In genomic region chr10:38973016-38973415, GRCm38 (mm10) we compare ENCODE assay signal across 18 mouse cellular contexts. TPM values are rescaled to one million over a fixed set of nuclear protein-coding genes. Genes with fewer than 3 reads are reported as not detected.
A peak's percentile ranks its signal among the peaks of the same experiment; 100 is the strongest.
DNase-seq lines count a peak whose midpoint lies in the region; ATAC-seq and TF ChIP-seq lines count a peak whose summit lies in the region.
"Had no signal": no experiment of that assay in that cellular context is flagged by ENCODE, and none has a peak within 500 bp of the region (broad histone marks: within the 10 kb centered on the region; RNA-seq: fewer than 3 reads in every experiment).

No protein-coding gene starts in this region.

- H3K9ac ChIP-seq in kidney, embryonic 16.5 days (replicated peaks; ENCODE audit: low read length), result no peak overlapping the region
- H3K9ac ChIP-seq in limb, embryonic 11.5 days (ENCODE audit: low read length), result no peak overlapping the region
- H3K9ac ChIP-seq: liver, embryonic 13.5 days; neural tube, embryonic 15.5 days had no signal

- H3K36me3 ChIP-seq in kidney, embryonic 16.5 days (ENCODE audit: insufficient read depth, low read length), result no peaks in the 10 kb centered on the region
- no peaks in the 10 kb centered on the region for H3K36me3 ChIP-seq in limb, embryonic 11.5 days (ENCODE audit: control insufficient read depth, insufficient read depth, low read length)
- H3K36me3 ChIP-seq: liver, embryonic 13.5 days; neural tube, embryonic 15.5 days had no signal

- intact Hi-C loops in gastrocnemius, adult 2 months (cut with DNase I), result no loop called here
- intact Hi-C loops in left cerebral cortex, postnatal 25 days (cut with DNase I), result no loop called here

- peak overlapping the region; percentile 52 for H3K27ac ChIP-seq in gastrocnemius, adult 2 months
- H3K27ac ChIP-seq in kidney, embryonic 16.5 days (ENCODE audit: low read length), result 0 out of 2 replicates have a peak overlapping the region, but pooled peaks have one; percentile 40
- H3K27ac ChIP-seq in limb, embryonic 11.5 days (replicated peaks; ENCODE audit: low read depth, low read length), result peak overlapping the region; percentile 57; the same call in 1 of the 2 replicates
- H3K27ac ChIP-seq: liver, embryonic 13.5 days; neural tube, embryonic 15.5 days had no signal

- 55% methylated on average over 4 of the region's 4 CpGs for WGBS in kidney, embryonic 16.5 days
- WGBS in limb, embryonic 11.5 days, result 13% methylated on average over 4 of the region's 4 CpGs

- ATAC-seq in kidney, embryonic 16.5 days (ENCODE audit: low FRiP score, low TSS enrichment), result no peak
- ATAC-seq in limb, embryonic 11.5 days (ENCODE audit: insufficient number of reproducible peaks, low FRiP score, low TSS enrichment, low read depth), result no peak
- ATAC-seq: forebrain, embryonic 14.5 days had no signal

- H3K4me3 ChIP-seq in gastrocnemius, adult 2 months, result peak overlapping the region; percentile 35
- H3K4me3 ChIP-seq in kidney, embryonic 16.5 days (ENCODE audit: low read length), result no peak overlapping the region
- H3K4me3 ChIP-seq in limb, embryonic 11.5 days (ENCODE audit: low read depth, low read length), result no peak overlapping the region
- H3K4me3 ChIP-seq: liver, embryonic 13.5 days; neural tube, embryonic 15.5 days had no signal

- no peaks in the 10 kb centered on the region for H3K9me3 ChIP-seq in kidney, embryonic 16.5 days (ENCODE audit: low read length)
- no peaks in the 10 kb centered on the region for H3K9me3 ChIP-seq in limb, embryonic 11.5 days (ENCODE audit: control insufficient read depth, low read length)
- H3K9me3 ChIP-seq: liver, embryonic 13.5 days; neural tube, embryonic 15.5 days had no signal

- peaks cover 14% of the 10 kb centered on the region for H3K4me1 ChIP-seq in kidney, embryonic 16.5 days (ENCODE audit: insufficient read depth, low read length)
- no peaks in the 10 kb centered on the region for H3K4me1 ChIP-seq in limb, embryonic 11.5 days (ENCODE audit: control insufficient read depth, insufficient read depth, low read length)
- H3K4me1 ChIP-seq: liver, embryonic 13.5 days; neural tube, embryonic 15.5 days had no signal

- DNase-seq in gastrocnemius, adult 2 months, result no peak
- no peak for DNase-seq in gastrocnemius, postnatal 10 days
- no peak for DNase-seq in kidney, adult 8-10 months
- peak; percentile 82 for DNase-seq in embryo, embryonic 11 days
- DNase-seq in limb, embryonic 11.5 days (ENCODE audit: low spot score), result peak; percentile 65
- DNase-seq in left cerebral cortex, adult 11 months (ENCODE audit: low spot score), result no peak
- no peak for DNase-seq in left cerebral cortex, postnatal 25 days (ENCODE audit: low spot score in 2 of 2)
- DNase-seq: adrenal gland, postnatal 25 days; gastrocnemius, postnatal 36 days; heart, postnatal 36 days; kidney, adult 9 months; liver, embryonic 13.5 days; right cerebral cortex, postnatal 14 days; thymus, postnatal 25 days had no signal

- H3K4me2 ChIP-seq in kidney, embryonic 16.5 days (replicated peaks; ENCODE audit: low read depth, low read length), result no peak overlapping the region
- H3K4me2 ChIP-seq in limb, embryonic 11.5 days (ENCODE audit: low read depth, severe bottlenecking), result no peak overlapping the region
- H3K4me2 ChIP-seq: liver, embryonic 13.5 days; neural tube, embryonic 15.5 days had no signal

- H3K27me3 ChIP-seq in kidney, embryonic 16.5 days (ENCODE audit: insufficient read depth, low read length), result no peaks in the 10 kb centered on the region
- H3K27me3 ChIP-seq in limb, embryonic 11.5 days (ENCODE audit: control insufficient read depth, insufficient read depth, low read length), result no peaks in the 10 kb centered on the region
- H3K27me3 ChIP-seq: liver, embryonic 13.5 days; neural tube, embryonic 15.5 days had no signal

- no peak for TF ChIP-seq CTCF in gastrocnemius, adult 2 months (IDR thresholded peaks at IDR 0.05)

RNA-seq across cellular contexts. Expression of gene Lama4, which starts 7.7 kb away (rescaled TPM):
- 10 to 100 TPM; 13.3 to 22.3 TPM for total RNA-seq in gastrocnemius, adult 2 months (2021)
- 100 to 1,000 TPM in 1 of 2 experiments, 10 to 100 TPM in 1; 99.0 to 129 TPM for total RNA-seq in gastrocnemius, postnatal 10 days (2021)
- polyA plus RNA-seq in kidney, embryonic 16.5 days (2015; fragmentation: Nextera tagmentation; extraction: Ambion mirVana), result 72.3 and 78.7 TPM in 2 replicates
- polyA plus RNA-seq in limb, embryonic 11.5 days (2014; fragmentation: Nextera tagmentation; extraction: Ambion mirVana), result 24.8 and 32.1 TPM in 2 replicates
- total RNA-seq in left cerebral cortex, postnatal 25 days (2021), result 10 to 100 TPM; 10.4 to 11.7 TPM
- total RNA-seq: monocyte, adult 5-6 weeks had no signal

Comparison
In these comparisons a context has a peak if more than half of its experiments do, and no peak if none do; other contexts are left out.
1. RNA of gene Lama4, which starts 7.7 kb away (total RNA-seq): 99.0 to 129 TPM in gastrocnemius, postnatal 10 days; 13.3 to 22.3 TPM in gastrocnemius, adult 2 months and 10.4 to 11.7 TPM in left cerebral cortex, postnatal 25 days; every median in the first group is over 4 times any median in the second.
2. DNase-seq: peak in embryo, embryonic 11 days (single experiment) and limb, embryonic 11.5 days (single experiment); none in gastrocnemius, adult 2 months (single experiment), gastrocnemius, postnatal 10 days (single experiment), kidney, adult 8-10 months (0 of 2), left cerebral cortex, adult 11 months (single experiment) and left cerebral cortex, postnatal 25 days (0 of 2).
3. Peak in every context shown above with its lines, with median percentiles within 50 percentile points of each other: H3K27ac ChIP-seq.